Mouse (Mus musculus) cerebellum, postnatal 10 days (tissue): ENCODE results near the gene Camk2b.
A peak's percentile ranks its signal among the peaks of the same experiment; 100 is the strongest.

ENCODE experiments used
- DNase-seq, 2 experiments: peaks; one replicate each; pipeline ENCODE4 v3.0.0; 2021; ENCODE audit warnings: mixed read lengths in 2 of 2

The Camk2b gene

DNA sequence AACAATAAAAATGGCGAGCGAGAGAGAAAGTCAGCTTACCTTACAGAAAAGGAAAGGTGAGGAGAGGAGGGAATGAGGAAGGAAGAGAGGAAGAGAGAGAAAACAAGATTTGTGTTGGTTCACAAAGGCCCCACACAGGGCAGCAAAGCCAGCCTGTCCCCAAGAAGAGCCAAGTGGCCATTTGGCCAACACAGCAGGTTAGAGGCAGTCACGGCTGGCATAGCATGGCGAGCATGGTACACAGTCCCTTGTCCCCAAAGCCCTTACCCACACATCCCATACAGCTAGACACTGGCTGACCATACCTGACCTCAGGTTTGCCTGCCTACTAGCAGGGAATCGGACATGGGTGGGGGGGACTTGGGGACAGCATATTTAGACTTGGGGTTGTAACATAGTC lies 82.5 kb downstream of the Camk2b start:
- DNase-seq, result peak; percentile 75 to 79

DNA sequence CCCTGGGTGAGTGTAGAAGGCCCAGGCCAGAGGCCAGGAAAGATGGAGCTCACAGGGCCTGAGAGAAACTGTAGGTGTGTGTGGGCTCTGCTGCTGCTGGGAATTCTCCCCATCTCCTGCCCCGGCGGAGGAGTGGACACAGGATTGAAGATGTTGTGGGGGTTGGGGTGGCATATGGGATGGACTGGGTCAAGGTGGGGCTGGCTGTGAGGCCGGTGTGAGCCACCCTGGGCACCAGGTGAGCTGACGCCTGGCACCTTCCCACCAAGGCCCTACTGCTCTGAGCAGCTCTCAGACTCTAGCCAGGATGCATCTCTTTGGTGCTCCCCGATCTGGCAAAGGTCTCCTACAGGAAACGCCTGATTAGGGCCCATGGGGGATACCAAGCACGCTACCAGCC lies 84.8 kb downstream of the Camk2b start:
- DNase-seq, result no peak

DNA sequence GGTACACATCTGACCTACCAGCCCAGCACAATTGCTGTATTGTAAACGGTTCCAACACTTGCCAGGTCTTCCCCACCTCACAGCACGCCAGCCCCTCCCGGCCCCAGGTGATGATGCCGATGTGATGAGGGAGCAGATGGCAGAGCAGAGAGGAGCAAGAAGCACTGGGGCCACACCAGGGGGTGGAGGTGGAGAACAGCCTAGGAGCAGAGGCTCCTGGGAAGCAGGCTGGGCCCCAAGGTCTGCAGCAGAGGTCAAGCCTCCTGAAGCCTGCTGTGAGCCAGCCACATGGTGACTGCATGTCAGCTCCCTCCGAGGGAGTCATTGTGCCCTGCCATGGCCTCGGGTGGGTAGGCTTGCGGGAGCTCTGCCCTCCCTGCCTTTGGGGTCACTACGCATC lies 85.6 kb downstream of the Camk2b start:
- peak in 1 of 2 experiments; percentile 33 for DNase-seq

DNA sequence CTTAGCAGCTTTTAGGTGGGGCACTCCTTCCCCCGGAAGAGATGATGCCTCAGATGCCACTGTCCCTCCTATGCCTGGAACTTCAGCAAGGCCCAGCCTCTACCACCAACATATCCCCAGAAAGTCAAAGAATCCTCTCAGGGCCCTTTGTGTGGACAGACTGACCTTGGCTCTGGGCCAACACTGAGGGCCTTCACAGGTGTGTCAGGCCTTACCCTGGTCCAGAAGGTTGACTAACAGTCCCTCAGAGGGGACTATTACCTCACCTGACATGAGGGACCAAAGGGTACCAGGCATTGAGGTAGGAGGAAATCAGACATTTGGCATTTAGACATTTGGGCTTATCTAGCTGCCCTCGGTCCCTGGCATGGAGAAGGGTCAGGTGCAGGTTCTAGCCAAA lies 86.1 kb downstream of the Camk2b start:
- no peak for DNase-seq

DNA sequence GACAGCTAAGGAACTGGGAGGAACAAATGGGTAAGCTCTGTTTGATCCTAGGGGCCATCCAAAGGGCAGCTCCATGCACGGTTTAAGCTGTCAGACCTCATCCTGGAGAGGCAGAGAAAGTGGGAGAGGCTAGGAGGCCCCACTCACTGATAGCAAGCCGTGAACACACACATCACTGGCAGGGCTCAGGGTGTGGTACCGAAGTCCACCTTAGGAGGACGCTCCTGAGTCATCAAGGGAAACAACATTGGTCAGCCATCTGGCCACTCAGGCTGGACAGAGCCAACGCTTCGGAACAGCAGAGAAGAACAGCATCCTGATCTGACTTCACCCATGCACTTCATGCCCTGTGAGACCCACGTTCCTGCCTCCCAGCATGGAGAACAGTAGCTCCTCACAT lies 87.1 kb downstream of the Camk2b start:
- DNase-seq, result no peak

DNA sequence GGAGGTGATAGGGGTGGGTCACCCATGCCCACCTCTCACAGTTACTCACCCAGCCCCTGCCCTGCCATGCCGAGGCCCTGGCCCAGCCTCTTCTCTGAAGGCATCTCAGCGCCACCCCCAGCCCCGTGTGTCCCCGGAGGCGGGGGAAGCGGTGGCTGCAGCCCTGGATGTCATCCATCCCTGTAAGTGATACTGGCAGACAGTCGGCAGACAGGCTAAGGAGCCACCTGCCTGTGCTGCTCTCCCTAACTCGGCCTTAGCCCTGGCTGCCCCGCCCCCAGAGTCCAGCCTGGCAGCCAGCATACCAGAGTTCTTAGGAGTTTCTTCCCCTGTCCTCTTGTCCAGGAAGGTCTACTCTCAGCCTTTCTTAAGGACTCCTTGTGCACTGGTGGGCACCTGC lies 90.1 kb downstream of the Camk2b start:
- peak; percentile 71 to 72 for DNase-seq

DNA sequence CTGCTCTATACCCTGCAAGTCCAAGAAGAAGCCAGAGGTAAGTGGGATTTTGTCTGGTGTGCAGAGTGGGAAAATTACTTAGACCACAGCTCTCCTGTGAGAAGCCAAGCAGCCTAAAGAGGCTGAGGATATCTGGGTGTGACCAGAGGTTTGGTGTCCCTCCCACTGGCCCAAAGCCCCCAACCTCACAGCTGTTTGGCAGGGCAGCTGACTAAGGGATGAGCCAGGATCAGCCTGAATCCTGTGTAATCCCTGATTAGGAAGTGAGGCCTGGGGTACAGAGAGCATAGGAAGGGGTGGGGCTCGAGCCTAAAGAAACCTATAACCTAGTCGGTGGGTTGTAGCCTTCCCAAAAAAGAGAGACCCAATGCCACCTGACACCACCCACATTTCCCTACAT lies 91.1 kb downstream of the Camk2b start:
- no peak for DNase-seq

DNA sequence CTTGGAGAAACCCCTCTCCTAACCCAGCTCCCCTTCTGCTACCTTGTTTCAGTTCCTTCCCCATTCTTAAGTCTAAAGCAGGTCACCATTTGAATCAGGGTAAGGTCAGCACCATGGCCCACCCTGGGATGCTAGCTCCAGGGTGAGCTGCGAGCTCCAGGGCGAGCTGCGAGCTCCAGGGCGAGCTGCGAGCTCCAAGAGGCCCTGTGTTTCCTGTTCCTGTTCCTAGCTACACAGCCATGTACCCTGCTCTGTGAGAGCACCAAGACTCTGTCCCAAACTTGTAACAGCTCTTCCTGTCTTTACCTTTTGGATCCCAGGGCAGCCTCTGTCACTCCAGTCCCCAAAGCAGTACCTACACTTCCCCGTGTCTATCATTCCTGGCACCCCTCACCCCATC lies 92.1 kb downstream of the Camk2b start:
- DNase-seq, result no peak

DNA sequence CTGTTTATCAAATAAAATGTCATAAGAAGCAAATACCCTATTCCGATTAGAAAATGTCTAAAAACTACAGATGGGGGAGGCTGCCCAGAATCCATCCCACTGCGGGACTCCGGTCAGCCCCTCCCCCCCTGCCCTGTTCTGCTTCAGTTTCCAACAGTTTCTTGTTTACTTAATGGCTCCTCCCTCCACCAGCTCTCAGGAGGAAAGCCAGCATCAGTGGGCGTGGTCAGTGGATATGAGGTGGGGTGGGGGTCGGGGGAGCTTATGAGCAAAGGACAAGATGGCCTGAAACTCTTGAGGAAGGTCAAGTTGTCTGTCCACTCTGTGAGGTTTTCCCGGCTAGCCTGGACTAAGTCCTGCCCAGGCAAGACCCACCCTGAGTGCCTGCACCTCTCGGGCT lies 93.0 kb downstream of the Camk2b start:
- DNase-seq, result no peak

DNA sequence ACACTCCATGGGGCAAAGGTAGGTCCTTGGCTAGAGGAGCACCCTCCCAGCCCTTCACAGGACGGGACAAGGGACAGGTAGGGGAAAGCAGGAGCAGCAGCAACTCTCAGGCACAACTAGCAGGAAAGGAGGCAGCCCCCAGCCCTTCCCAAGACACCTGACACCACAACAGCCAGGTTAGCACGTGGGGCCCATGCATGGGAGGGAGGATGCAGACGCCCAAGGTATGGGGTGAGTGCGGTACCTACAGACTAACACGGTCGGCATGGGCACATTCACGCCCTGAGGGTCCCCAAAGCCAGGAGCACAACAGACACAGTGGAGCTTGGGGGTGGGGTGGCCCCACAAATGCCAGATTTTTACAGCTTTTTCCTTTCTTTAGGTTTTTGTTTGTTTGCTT lies 95.0 kb downstream of the Camk2b start:
- no peak for DNase-seq

DNA sequence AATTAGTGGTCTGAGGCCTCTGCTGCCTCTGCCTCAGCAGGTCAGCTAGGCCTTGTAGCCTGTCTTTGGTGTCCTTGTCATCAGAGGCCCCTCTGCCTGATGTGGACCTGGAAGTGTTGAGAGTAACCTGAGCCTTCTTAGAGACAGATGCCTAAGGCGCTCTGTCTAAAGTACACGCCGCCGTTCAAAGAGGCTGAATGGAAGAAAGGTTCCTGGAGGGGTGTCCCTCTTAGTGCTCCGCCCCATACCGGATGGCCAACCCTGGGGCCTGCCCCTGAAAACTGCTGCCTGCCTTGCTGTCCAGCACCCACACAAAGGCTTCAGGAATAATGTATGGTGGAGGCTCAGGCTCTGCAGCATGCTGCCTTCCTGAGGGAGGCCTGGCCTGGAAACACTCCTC lies 97.9 kb downstream of the Camk2b start:
- no peak for DNase-seq

DNA sequence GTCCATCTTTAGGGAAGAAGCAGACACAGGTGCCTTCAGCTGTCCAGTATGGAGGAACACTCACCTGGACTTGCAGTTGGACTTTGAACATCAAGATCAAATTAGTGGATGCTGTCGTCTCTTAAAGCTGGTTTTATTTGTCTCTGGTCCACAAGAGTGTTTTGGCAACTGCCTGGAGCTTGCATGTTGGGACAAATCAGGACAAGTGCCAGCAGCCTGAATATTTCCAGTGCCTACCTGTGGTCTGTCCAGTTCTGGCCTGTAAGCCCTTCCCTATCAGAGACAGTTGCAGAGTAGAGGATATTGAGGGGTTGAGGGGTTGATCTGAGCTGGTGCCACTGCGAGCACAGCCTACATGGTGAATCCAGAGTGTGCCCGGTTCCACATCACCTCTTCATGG lies 99.4 kb downstream of the Camk2b start:
- peak in 1 of 2 experiments; percentile 5 for DNase-seq

DNA sequence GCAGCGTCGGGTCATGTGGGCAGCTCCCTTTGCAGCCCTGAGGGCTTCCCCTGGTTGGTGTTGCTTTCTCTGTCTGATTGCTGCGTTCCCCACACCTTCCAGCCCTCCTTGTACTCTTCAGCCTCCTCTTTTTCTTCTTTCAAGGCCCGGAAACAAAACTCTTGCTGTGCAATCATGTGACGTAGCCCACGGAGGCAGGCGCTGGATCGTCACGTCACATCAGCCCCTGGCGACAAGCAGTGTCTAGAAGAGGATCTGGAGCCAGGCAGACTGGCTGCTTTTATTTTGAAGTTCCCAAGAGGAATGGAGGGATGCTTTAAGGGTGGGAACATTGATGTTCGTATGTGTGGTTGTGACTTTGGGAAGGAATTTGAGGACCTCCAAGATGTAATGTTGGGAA lies 100.3 kb downstream of the Camk2b start:
- DNase-seq, result peak in 1 of 2 experiments; percentile 8

DNA sequence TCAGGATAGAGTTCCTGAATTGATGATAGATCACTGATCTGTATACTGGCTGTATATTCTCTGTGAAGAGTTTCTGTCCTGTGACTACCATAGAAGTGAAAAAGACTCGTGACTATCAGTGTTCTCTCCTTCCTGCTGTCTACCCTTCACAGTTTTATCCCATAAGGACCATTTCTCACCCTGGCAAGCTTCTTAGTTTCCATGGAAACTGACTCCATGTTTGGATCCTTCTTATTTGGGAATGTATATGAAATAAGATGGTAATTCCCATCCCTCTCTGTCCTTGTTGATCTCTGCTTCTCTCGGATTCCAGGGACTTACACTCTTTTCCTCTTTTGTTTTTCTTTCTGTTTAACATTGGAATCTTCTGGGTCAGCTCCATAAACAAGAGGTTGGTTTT lies 106.1 kb downstream of the Camk2b start:
- no peak for DNase-seq

DNA sequence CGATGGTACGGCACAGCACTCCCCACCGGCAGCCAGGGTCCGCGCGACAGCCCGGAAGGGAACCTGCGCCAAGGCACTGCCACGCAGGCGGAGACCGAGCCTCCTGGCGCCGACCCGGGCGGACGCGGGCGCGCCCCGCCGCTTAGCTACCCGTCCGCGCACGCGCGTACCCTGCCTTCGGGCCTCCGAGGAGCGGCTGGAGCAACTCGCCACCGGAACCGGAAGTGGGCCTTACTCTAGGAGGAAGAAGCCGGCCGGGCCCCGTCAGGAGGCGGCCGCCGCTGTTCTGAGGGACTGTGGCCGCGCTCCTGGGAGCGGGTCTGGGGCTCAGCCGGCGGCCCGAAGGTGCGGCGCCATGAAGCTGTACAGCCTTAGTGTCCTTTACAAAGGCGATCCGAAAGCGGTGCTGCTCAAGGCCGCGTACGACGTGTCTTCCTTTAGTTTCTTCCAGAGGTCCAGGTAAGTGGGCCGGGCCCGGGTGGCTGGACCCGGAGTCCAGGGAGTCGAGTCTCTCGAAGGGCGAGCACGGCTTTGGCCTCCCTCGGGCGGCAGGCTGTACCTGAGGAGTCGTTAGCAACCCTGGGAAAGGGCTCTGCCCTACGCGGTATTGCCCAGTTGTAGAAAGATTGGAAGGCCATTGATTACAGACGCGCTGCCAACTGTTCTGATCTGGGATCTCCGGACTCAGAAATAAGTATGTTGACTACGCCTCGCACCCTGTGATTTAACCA lies 110.5 kb downstream of the Camk2b start, which contains the start of gene Ykt6:
Gene Ykt6, plus strand, starts transcription at position 148 of the 731 bp plus-strand sequence.
- DNase-seq, result peak; percentile 97 to 98

DNA sequence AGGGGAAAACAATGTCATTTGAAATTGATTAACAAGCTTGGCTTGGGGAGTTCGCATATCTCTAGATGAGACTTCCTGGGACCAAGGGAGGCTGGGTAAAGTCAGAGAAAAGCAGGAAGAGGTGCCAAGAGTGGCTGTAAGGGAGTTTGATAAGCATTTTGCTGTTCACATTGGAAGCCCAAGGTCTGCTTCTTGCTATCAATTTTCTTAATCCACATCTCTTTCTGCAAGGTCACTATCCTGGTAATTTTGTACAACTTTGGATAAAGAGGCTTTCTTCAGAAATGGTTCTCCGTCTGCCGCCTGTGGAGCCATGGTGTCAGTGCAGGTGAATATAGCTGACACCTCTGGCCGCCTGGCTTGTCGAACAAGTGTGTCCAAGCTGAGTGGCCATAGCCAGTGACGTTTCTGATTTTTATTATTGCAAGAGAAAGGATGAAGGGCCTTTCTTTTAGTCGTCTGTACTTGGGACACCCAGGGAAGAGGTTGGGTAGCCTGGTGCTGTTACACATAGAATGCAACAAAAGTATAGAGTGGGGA lies 111.1 kb downstream of the Camk2b start:
- peak; percentile 69 to 77 for DNase-seq

DNA sequence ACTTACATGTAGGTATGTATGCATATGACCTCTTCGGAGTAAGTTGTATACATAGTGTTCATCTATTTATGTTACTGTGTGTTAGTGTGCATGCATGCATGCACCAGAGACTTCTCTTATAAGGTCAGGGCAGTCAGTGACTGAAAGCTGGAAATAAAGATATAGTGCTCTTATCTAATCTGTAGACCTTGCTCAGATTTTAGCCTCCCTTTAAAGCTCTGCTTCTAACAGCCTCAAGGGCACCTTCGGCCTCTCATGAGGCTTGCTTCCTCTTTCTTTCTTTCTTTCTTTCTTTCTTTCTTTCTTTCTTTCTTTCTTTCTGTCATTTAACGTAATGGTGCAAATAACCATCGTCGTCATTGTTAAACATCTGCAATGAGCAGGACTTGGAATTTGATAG lies 111.7 kb downstream of the Camk2b start:
- DNase-seq, result no peak

DNA sequence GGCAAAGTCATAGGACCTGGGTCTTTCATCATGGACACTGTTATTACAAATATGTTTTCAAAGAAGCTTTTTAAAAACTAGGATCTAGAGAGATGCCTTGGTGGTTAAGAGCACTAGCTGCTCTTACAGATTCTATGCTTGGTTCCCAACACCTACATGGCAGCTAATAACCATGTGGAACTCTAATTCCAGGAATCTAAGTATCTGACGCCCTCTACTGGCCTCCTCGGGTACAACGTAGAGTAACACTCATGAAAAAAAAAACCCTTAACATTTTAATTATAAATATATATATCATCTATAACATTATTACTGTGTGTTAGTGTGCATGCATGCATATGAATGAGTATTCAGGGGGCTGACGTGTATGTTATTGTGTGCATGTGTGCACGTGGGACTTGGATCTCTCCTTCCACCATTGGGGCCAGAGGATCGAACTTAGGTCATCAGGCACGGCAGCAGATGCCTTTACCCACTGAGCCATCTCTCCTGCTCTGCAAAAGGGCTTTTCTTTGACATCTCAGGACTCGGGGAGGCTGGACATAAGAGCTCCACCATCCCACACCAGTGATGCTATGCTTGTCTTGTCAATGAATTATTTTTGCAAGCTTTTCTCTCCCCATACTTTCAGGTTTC lies 112.9 kb downstream of the Camk2b start:
- peak; percentile 66 to 75 for DNase-seq

DNA sequence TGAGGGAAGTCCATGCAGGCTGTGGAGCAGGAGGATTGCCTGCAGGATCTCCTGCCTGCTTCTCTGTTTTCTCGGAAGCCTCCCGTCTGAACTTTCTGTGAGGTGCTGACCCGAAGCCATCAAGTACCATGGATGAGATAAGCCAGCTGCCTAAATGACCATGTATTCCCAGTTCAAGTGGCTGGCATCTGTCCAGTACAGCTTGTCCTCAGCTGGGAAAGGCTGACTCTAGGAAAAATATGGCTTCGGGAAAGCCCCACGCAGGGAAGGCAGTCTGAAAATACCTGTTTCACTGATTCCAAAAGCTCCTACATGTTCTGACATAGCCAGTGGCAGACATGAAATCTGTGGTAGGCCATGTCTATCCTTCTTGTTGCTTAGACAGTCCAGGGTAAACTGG lies 113.7 kb downstream of the Camk2b start:
- DNase-seq, result no peak

DNA sequence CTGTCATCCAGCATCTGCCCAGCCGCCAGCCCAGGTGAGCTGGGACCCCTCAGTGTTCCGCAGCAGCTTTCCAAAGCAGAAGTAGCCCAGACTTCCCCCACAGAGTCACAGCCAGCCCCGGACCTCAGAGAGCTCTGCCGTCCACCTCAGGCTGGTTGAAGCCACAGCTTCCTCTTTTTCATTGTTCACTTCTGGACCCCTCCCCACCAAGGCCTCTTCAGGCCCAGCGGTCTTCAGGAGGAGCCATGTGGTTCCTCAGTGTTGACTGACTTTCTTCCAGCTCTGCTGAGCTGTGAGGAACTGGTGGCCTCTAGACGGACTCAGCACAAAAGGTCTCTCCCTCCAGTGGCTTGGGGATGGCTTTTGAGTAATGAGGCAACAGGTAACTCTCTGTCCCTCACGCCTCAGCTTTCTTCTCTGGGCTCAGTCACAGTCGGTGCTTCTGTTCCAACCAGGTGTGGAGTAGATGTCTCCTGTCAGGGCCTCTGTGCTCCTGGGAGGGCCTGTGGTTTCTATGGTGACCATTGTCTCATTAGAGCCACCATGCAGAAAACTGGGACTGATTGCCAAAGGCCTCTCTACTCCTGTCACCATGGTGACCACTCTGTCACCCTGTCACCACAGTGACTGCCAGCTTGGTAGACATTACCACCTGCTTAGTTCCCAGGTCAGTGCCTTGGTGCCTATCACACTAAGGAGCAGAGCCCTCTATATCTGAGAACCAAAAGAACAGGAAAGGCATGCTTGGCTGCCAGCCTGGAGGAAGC lies 116.4 kb downstream of the Camk2b start, which contains the start of gene Gck:
Gene Gck, minus strand, starts transcription at position 496 of the 767 bp plus-strand sequence.
- peak; percentile 30 to 47 for DNase-seq

DNA sequence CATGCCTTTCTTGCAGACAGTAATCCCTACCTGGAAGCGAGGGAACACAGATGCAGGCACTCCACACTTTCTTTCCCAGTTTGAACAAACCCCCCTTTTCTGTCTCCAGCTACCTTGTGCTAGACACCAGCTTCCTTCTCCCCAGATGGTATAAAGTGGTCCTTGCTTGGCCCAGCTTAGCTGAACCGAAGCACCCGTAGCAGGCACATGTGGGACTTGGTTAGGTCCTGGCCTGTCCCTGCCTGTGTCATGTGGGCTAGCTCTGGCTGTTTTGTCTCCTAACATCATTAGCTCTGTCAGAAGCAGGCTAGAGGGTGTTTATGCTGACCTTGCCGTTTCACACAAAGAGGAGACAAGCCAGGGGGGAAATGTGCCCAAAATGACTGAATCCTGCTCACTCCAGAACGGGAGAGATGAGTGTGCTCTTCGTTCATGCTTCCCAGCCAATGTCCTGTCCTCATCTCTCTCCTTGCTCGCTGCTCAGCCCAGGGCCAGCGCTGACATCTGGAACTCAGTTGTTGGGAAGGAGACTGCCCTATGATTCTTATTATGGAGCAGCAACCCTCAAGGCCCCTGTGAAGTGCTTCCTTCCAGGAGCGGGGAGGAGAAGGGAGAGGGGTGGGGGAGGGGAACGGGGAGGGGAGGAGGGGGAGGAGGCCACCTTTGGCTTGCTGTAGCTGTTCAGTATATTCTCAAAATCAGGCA lies 117.5 kb downstream of the Camk2b start:
- no peak for DNase-seq

DNA sequence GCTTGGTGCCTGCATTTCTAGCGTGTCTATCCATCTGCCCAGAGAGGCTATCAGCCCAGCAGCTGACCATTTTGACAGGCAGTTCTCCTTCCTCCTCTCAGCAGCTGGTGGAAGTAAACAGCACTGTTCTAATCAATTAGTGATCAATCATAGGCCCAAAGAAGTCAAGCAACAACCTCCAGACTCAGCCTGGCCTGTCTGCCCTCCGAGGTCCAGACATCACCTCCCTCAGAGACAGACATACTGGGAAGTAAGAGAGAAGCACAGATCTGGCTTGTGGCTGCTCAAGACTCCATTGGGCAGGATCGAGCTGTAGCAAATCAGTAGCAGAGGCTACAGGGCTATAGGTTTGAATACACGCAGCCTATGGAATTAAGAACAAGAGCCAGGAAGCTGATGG lies 118.4 kb downstream of the Camk2b start:
- DNase-seq, result no peak

DNA sequence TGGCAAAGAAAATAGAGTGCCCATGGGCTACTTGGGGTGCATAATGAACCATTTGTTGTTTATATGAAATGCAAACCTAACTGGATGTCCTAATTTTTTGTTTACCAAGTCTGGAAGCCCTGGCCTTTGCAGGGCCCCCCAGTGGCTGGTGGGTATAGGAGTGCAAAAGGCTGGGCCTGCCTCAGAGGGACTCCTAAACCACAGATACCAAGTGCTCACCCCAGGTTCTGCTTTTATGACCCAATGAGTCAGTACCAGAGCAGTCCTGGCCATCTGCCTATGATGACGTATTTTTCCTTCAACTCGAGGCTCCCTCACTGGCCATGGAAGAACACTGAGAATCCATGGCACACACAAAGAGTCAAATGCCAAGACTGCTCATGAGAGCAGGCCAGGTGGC lies 121.1 kb downstream of the Camk2b start:
- no peak for DNase-seq
